Mouse (Mus musculus) bone marrow, adult 2 months (tissue): ENCODE measurements at regions not wholly inside any gene's neighbourhood (a gene's known extent, or its start where the extent isn't known, plus 50 kb on each side); places are given as distances from the start of the nearest gene placed in this dataset.

Experiments used
- CTCF ChIP-seq: fragments of 200-500 bp; IDR thresholded peaks from 2 replicates; pipeline ENCODE4 v1.5.1; 2011; ENCODE audit warnings: low read length, control low read depth; ENCODE audit not compliant: control insufficient read depth, insufficient read depth
- POLR2A ChIP-seq: fragments of 200-500 bp; IDR thresholded peaks from 2 replicates; pipeline ENCODE4 v1.6.1; 2011; ENCODE audit warnings: low read depth, mild to moderate bottlenecking, control low read depth, low read length, borderline replicate concordance; ENCODE audit not compliant: control insufficient read depth

- no peak for TF ChIP-seq POLR2A
- no peak for TF ChIP-seq CTCF
Observed at GRCm38 (mm10) chr2:78322216-78322965, 376.2 kb upstream of the Cwc22 start.
